Mouse (Mus musculus) left cerebral cortex, postnatal 4 days (tissue): Measurements from ENCODE around the gene Gmppa. TPM values are rescaled to one million over a fixed set of nuclear protein-coding genes. Genes with fewer than 3 reads are reported as not detected.

ENCODE experiments used
- DNase-seq: peaks from one replicate; pipeline ENCODE4 v3.0.0-alpha.2; 2022
- intact Hi-C: fragments of 180-260 bp; cut with DNase I; formaldehyde crosslinking; loops from one replicate; pipeline ENCODE4 v1.15.1; 2025
- total RNA-seq, 2 experiments: library from RNA; stranded (reverse); gene quantifications; 2 replicates each; pipeline ENCODE4 v1.2.3; 2021

Gmppa gene
- total RNA-seq, 2 experiments from 2014 or later = 47.9 to 60.5 TPM

DNA sequence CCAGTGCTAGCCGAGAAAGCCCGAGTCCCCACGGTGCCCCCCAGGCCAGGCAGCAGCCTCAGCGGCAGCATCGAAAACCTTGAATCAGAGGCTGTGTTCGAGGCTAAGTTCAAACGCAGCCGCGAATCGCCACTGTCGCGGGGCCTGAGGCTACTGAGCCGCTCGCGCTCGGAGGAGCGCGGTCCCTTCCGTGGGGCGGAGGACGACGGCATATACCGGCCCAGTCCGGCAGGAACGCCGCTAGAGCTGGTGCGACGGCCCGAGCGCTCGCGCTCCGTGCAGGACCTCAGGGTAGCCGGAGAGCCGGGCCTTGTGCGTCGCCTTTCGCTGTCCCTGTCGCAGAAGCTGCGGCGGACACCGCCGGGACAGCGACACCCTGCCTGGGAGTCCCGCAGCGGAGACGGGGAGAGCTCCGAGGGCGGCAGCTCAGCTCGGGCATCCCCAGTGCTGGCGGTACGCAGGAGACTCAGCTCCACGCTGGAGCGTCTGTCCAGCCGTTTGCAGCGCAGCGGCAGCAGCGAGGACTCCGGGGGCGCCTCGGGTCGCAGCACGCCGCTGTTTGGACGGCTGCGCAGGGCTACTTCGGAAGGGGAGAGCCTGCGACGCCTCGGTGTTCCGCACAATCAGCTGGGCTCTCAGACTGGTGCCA is 12.8 kb upstream of the Gmppa start:
- intact Hi-C loops = no loop called here
- DNase-seq = no peak

DNA sequence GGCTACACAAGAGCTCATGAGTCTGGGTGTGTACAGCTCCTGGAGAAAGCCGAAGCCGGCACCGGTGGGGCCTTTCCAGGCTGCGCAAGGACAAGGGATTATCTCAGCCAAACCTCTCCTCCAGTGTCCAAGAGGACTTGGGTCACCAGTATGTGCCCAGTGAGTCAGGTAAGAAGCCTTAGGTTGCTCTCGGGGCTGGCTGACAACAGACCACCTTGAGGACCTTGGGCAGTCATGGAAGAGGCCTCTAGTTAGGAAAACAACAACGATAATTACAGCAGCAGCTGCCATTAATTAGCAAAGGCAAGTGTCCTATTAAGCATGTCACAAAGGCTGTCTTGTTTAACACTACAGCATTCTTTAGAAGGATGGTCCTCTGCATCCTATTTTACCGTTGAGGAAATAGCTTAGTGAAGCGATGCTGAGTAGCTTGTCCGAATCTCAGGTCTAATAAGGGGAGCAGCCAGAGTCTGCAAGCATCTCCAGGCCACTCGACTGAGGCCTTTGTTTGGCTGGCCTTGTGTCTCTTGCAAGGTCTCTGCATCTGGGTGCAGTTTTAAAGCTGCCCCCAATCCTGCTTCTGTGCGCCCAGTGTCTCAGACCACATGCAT is 11.8 kb upstream of the Gmppa start:
- intact Hi-C loops = no loop called here

DNA sequence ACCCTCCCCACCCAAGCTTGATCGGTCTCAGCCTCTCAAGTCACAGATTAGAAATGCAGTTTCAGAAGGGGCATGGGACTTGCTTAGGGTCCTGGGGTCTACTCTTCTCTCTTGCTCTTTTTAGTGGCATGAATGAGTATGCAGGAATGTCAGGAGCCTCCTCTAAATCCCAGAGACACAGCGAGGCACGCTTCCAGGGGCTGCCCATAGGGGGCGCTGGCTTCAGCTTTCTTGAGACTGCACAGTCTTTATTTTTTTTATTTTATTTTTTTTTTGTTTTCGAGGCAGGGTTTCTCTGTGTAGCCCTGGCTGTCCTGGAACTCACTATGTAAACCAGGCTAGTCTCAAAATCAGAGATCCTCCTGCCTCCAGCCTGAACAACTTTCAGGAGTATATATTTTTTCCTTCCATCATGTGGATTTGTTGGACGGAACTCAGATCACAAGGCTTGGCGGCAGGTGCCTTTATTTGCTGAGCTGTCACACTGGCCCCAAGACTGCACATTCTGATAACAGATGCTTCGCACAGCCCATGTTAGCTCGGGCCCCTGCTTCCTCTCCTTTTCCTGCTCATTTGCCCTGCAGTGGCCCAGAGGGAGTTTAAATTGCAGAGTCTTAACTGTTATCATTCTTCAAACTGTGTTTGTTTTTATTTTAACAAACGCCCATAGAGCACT is 9.8 kb upstream of the Gmppa start:
- DNase-seq = no peak
- intact Hi-C loops = no loop called here

More for the DNA sequence above, 11.8 kb upstream of the Gmppa start:
- no peak for DNase-seq

DNA sequence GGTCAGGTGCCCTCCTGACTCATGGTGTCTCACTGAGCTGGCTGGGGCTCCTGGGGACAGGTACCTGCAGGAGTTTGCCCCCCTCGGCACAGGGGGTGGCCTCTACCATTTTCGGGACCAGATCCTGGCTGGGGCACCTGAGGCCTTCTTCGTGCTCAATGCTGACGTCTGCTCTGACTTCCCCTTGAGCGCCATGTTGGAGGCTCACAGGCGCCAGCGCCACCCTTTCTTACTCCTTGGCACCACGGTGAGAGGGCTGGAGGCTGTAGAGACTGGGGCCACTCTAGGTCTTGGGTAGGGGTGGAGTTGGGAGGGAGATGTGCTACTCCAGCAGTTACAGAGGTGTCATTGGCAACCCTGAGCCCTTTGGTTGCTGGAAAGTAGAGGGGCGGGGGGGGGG is 3.1 kb downstream of the Gmppa start:
- intact Hi-C loops = no loop called here
- no peak for DNase-seq

DNA sequence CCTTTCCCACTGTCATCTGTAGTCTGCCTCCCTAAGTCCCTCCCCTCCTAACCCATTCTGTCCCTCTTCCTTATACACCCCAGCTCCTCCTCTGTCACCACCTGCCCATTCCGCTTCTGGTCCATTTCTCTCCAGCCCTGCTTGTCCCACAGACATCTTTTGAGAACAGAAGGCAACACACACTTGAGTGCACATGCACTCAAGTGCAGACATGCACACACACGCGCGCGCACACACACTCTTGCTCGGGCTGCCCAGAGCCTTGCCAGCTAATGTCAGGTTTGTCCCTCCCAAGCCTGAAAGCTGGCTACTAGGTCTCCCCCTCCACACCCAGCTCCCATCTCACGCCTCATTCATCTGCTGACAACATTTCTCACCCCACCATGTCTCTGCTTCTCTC is 4.9 kb downstream of the Gmppa start:
- peak; percentile 66 for DNase-seq
- intact Hi-C loops = no loop called here

DNA sequence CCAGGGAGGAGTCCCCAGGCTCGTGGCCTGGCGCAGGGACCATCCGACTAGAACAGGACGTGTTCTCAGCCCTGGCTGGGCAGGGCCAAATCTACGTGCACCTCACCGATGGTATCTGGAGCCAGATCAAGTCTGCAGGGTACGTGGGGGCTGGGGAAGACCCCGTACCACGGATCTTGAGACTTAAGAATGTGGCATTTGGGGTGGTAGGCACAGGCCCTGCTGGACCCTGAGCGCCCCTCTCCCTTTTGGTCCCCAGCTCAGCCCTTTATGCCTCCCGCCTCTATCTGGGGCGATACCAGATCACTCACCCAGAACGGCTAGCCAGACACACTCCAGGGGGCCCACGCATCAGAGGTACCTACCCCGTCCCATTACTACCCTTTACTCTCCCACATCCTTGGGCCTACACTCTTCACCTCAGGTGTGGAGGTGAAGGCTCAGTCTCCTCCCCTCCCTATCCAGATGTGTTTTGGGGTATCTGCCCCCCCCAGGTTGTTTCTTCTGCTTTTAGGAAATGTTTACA is 5.8 kb downstream of the Gmppa start:
- intact Hi-C loops = no loop called here

DNA sequence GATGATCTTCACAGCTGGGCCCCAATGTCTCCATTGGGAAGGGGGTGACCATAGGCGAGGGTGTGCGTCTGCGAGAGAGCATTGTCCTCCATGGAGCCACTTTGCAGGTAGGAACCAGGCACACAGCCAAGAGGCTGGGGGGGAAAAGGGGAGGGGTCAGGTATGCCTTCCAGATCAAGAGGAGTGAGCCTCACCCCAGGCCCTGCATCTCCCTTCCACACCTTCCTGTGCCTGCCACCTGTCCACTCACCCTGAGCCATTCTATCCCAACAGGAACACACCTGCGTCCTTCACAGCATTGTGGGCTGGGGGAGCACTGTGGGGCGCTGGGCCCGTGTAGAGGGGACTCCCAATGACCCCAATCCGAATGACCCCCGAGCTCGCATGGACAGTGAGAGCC is 6.4 kb downstream of the Gmppa start:
- intact Hi-C loops = no loop called here
- DNase-seq = no peak

More for the DNA sequence above, 5.8 kb downstream of the Gmppa start:
- DNase-seq = no peak

DNA sequence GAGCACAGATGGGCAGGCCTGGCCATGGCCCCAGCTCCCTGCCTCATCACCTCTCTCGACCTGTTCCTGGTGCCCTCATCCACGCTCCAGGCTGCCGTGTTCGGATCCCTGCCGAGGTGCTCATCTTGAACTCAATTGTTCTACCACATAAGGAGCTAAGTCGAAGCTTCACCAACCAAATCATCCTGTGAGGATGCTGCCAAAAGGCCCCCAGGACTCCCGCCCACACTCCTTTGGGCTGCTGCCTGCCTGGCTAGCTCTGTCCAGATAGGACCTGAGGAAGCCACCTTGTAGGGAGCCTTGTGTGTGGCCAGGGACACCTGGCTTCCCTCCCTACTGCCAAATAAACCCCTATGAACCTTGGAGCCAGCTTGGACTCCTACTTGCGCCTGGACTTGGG is 7.1 kb downstream of the Gmppa start:
- DNase-seq = peak; percentile 75
- intact Hi-C loops = no loop called here

DNA sequence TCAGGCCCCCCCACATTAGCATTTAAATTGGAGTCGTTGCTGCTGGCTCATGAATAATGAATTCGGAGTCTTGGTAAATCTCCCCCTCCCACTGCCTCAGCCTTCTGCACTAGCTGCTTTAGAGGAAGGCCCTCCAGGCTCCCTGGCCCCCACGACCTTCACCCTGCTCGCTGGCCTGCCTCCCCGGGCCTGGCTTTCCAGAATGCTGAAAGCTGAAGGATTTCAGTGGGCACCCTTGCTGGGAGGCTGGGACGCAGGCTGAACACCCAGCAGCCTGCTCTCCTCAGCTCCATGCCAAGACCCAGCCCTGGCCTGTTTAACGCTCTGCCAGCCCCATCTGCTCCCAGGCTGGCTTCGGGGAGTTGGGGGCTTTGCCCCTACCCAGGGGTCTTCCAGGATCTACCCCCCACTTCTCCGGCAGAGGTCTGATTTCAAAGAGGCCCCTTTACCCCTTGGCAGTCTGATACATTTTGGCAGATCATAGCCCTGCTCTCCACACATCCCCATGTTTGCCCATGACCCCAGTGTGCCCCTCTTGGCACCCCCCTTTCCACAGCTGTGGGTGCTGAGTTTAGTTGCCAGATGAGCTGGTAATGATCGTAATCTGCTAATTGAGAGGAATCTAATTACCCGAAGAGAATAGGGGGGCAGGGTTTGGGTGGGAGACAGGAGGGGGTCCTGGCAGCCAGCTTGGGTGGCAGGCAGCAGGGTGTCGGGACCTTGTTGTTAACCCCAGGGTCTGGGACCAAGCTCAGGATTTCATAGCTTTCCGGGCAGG is 7.7 kb downstream of the Gmppa start:
- intact Hi-C loops = no loop called here
- DNase-seq = peak; percentile 83

DNA sequence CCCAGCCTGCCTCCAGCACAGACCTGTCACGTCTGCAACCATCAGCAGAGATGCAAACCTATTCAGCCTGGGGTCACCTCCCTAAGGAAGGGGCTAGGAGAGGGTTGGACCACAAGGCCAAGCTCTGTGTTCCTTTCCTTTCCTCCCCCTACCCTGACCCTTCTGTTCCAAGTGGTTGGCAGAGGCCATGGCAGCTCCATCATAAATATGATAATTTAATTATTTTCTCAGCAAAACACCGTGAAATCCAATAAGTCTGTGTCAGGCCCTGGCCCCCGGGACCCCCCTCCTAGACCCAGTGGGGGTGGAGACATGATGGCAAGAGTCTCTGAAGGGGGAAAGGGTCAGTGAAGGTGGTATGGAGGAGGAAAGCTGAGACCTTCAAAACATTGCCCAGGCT is 8.5 kb downstream of the Gmppa start:
- no peak for DNase-seq
- intact Hi-C loops = no loop called here

DNA sequence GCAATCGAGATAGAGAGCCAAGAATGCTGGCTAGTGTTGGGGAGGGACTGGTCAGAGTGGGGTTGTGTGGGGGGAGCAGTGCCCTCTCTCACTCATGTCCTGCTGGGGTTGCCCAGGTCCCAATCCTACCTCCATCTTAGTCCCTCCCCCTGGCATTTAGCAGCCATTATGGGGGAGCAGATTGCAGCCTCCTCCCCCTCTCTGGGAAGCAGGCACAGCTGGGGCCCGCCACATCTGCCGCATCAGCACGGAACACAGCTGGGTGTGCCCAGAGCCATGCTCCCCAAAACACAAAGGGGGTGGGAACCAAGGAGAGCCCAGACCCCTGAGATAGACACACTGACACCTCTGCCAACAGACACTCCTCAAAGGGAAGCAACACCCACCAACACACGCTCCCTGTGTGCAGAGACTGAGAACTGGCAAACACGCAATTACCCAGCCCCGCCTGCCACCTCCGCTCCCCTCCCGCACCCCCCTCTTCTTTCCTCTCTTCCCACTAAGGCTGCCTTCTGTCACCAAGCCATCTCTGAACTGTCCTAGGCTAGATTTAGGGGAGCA is 9.5 kb downstream of the Gmppa start:
- DNase-seq = no peak
- intact Hi-C loops = no loop called here

DNA sequence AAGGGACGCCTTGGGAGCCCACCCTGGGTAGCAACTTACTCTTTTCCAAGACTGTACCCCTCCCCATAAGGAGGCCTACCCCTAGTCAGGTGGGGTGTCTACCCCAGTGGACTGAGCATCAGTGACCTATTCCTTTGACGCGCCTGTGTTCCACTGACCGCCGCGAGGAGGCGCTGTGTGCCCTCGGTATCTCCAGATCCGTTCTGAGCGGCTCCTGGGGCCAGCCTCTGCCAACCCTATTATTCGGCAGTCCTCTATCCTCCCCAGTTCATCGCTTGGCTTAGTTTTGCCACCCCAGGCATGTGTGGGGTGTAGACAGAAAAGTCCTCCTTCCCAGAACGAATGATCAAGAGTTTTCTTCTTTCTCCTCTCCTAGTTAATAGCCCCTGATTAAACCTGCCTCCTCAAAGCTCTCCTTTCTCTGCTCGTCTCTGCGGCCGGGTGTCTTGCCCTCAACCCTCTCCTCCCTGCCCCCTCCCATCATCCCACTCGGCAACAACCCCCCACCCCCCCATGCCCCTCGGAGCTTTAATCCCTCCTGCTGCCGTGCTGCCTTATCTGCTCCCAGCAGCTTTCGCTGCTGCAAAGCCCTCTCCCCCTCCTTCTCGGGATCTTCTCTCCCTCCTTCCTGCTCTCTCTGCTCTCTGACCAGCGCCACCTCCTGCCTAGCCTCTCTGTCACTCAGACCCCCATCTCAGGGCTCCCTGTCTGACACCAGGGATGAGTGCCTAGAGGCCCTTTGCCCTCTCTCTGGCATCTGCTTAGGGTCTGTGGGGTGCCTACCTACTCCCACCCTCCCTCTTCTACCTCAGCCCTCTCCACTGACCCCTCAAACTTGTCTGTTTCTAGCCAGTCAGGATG is 10.3 kb downstream of the Gmppa start:
- peak; percentile 79 for DNase-seq
- intact Hi-C loops = no loop called here

DNA sequence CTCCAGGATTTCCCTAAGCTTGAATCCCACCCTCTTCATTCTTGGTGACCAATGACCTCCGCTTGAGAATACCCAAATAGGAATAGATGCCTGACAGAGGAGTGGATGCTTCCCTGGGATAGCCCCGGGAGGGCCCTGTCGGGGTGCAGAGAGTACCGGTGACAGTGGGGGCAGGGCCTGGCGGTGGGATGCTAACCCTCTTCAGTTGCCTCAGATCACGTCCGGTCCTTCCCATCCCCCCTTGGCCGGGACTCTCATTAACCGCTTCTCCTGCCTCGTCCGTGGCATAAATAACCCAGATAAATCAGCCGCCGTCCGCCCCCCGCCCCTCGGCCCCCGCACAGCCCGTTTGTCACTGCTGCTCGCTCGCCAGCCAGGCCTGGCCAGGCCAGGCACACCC is 10.9 kb downstream of the Gmppa start:
- DNase-seq = no peak
- intact Hi-C loops = no loop called here

DNA sequence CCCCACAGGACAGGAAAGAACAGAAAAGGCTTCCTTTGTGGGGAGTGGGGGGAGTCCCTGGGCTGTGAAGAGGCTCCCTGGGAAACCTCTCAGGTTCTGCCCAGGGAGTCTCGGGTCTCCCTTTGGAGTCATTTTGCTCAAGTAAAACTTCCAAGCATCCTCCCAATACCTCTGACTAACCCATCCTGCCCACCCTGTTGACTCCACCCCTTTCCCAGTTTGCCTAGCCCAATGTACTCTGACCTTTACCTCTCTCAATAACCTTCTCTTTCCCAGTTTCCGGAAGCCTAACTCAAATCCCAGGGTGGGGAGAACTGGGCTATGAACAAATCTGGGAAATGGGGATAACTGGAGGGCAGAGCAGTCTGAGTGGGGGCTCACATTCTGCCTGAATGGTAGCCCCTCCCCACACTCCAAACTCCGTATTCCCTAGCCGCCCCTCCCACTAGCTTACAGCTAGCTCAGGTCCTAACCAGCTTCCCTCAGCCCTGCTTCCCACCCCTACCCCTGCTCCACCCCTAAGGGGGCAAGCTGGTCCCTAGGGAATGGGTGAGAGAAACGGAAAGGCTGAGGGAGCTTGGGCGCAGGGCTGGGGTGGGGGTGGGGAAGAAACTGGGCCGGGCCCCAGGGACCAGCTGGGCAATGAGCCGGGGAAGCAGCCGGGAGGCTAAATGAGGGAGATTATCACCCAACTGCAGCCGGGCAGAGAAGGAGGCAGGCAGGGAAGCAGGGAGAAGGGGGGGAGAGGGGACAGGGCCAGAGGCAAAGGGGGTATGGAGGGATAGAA is 11.7 kb downstream of the Gmppa start:
- DNase-seq = no peak
- intact Hi-C loops = no loop called here

DNA sequence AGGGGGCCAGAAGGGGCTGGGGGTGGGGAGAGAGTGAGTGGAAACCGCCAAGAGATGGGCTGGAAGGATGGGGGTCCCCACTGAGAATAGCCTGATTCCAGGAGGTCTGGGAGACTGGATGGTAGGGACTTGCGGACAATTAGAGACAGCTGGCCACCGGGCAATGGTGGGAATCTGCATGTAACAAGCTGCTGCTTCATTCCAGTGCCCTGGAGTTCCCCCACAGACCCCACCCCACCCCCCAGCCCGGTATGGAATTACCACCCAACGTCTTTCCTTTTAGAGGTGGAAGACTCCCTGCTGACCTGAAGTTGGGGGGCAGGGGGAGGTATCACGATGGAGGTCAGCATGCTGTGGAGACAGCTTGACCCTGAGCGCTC is 12.3 kb downstream of the Gmppa start:
- no peak for DNase-seq
- intact Hi-C loops = no loop called here

DNA sequence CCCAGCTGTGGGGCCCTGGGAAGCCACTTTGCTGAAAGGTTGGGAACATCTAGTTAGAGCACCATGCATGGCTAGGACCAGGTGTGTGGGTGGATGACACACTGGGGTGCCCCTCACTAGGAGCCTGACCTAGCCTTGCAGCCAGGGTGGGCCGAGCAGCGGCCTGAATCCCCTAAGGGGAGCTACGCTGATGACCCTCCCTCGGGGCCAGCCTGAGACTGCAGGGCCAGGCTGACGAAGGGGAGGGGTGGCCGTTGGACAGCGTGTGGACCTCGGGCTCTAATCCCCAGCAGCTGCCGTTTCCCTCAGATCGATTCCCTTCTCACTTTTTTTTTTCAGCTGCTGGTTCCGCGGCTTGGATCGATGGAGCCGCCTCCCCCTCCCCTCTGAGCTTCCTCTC is 13.2 kb downstream of the Gmppa start:
- intact Hi-C loops = no loop called here
- no peak for DNase-seq

DNA sequence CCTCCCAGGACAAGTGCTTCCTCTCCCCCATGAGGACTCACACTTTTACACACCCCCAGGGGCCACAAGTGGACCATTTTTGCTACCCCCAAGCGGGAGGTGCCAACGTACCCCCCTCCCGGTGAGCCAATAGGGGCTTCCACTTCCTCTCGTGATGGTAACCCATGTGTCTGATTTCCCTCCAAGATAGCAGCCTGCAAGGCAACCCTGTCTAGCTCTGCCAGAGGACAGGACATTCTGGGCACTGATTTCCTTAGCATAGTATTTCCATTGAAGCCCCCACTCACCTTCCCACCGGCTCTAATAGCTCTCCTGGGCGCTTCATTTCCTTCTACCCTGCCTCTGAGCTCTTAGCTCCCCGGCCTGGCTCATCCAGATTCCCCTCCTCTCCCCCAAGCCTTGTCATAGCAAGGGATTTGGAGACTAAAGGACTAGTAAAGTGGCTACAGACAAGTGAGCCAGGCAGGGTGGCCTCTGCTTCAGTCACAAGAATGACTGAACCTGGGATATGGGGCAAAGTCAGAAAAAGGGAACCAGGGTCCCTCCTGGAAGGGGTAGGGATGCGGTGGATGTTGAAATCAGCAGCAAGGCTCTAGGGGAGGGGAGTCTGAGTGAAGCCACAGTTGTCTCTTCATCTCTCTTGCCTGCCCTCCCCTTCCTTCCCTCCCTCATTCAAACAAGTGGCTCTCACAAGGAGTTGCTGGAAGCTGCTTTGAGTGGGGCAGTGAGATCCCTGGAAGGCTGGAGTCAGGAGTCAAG is 13.8 kb downstream of the Gmppa start:
- intact Hi-C loops = no loop called here
- DNase-seq = no peak

DNA sequence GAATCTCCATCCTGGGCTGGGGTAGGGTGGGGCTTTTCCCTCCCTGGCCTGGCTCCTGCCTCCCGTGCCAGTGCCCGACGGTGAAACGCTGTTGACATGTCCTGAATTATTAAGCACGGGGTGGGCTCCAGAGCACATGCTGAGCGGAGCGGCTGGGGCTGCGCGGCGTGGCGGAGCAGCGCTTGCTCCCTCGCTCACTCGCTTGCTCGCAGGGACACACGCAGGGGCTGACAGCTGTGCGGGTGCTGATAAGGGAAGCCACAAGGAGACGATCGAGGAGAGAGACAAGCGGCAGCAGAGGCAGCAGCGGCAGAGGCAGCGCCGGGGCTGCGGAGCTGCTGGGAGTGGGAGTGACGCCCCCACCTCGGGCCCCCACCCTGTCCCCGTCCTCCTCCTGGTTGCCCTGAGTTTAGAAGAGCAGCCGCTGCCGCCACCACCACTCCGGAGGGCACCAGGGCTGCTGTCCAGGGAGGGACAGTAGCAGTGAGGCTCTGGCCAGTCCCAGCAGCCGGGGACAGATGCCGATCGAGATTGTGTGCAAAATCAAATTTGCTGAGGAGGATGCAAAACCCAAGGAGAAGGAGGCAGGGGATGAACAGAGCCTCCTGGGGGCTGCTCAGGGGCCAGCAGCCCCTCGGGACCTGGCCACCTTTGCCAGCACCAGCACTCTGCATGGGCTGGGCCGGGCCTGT is 14.7 kb downstream of the Gmppa start, which contains the start of gene Asic4:
TSS of gene Asic4 (plus strand) at position 123 of the 692 bp plus-strand sequence.
- no peak for DNase-seq

More for the DNA sequence above, 14.7 kb downstream of the Gmppa start, which contains the start of gene Asic4:
- intact Hi-C loops = no loop called here
